Mouse (Mus musculus) thymus, adult 2 months (tissue): ENCODE results near the gene Dpm3. TPM values are rescaled to one million over a fixed set of nuclear protein-coding genes. Genes with fewer than 3 reads are reported as not detected.

ENCODE experiments used
- DNase-seq: peaks from one replicate; pipeline ENCODE4 v3.0.0; 2021
- H3K27ac ChIP-seq: fragments of 200-500 bp; 2 replicates; pipeline ENCODE4 v1.5.1; 2012; ENCODE audit warnings: low read length, control low read depth; ENCODE audit not compliant: control insufficient read depth, insufficient read depth
- H3K27me3 ChIP-seq: fragments of 200-500 bp; 2 replicates; pipeline ENCODE4 v1.6.1; 2012; ENCODE audit warnings: mild to moderate bottlenecking, low read length, moderate library complexity, mixed read lengths; ENCODE audit not compliant: control insufficient read depth, insufficient read depth
- H3K36me3 ChIP-seq: fragments of 200-500 bp; 2 replicates; pipeline ENCODE4 v1.6.1; 2012; ENCODE audit warnings: mild to moderate bottlenecking, low read length, moderate library complexity; ENCODE audit not compliant: control insufficient read depth, insufficient read depth
- H3K4me1 ChIP-seq: fragments of 200-500 bp; replicated peaks from 2 replicates; pipeline ENCODE4 v1.6.1; 2012; ENCODE audit warnings: low read length; ENCODE audit not compliant: control insufficient read depth, insufficient read depth
- H3K4me3 ChIP-seq: fragments of 200-500 bp; 2 replicates; pipeline ENCODE4 v1.5.1; 2012; ENCODE audit warnings: mild to moderate bottlenecking, low read length, control low read depth, moderate library complexity; ENCODE audit not compliant: control insufficient read depth, insufficient read depth
- CTCF ChIP-seq: fragments of 200-500 bp; IDR thresholded peaks from 2 replicates; pipeline ENCODE4 v1.5.1; 2012; ENCODE audit warnings: mild to moderate bottlenecking, control low read depth, low read length, moderate library complexity, borderline replicate concordance; ENCODE audit not compliant: control insufficient read depth, poor library complexity, insufficient read depth; ENCODE audit errors: extremely low read depth
- POLR2A ChIP-seq: fragments of 200-500 bp; IDR thresholded peaks from 2 replicates; pipeline ENCODE4 v1.6.1; 2012; ENCODE audit warnings: mild to moderate bottlenecking, low read length, control low read depth, moderate library complexity; ENCODE audit not compliant: control insufficient read depth, poor library complexity, insufficient read depth; ENCODE audit errors: extremely low read depth
- WGBS: fragments of 180-500 bp; shearing (Covaris S2); methylation state at CpG from one replicate; pipeline ENCODE4 v1.1.7; 2018; 5-methylcytosine and 5-hydroxymethylcytosine counted together
- polyA plus RNA-seq: library from polyadenylated mRNA; depleted of rRNA; stranded (reverse); fragments of >200 nt; gene quantifications from 2 replicates; pipeline ENCODE4 v1.2.3, GENCODE M21; 2012

The Dpm3 gene
- polyA plus RNA-seq, 1 experiment, result 588 TPM

- 88% methylated on average over 2 of the region's 2 CpGs for WGBS
- no peaks in the 10 kb centered on the region for H3K27me3 ChIP-seq
- no peaks in the 10 kb centered on the region for H3K36me3 ChIP-seq
- no peak overlapping the region for H3K27ac ChIP-seq
- H3K4me1 ChIP-seq, result peaks cover 16% of the 10 kb centered on the region
- no peak overlapping the region for H3K4me3 ChIP-seq
- TF ChIP-seq CTCF, result no peak
- no peak for TF ChIP-seq POLR2A
- no peak for DNase-seq
Measured at GRCm38 (mm10) chr3:89230561-89230960, 28.6 kb upstream of the Dpm3 start.

- Histone ChIP-seq H3K4me1 (peaks cover 16% of the 10 kb centered on the region), H3K4me3 (no peak overlapping the region), H3K27ac (no peak overlapping the region), H3K36me3 (no peaks in the 10 kb centered on the region), H3K27me3 (no peaks in the 10 kb centered on the region)
- no peak for DNase-seq
- TF ChIP-seq POLR2A, result no peak
- no peak for TF ChIP-seq CTCF
- WGBS, result 24% methylated on average over 7 of the region's 7 CpGs
Measured at GRCm38 (mm10) chr3:89231345-89231744, 27.8 kb upstream of the Dpm3 start.

DNA sequence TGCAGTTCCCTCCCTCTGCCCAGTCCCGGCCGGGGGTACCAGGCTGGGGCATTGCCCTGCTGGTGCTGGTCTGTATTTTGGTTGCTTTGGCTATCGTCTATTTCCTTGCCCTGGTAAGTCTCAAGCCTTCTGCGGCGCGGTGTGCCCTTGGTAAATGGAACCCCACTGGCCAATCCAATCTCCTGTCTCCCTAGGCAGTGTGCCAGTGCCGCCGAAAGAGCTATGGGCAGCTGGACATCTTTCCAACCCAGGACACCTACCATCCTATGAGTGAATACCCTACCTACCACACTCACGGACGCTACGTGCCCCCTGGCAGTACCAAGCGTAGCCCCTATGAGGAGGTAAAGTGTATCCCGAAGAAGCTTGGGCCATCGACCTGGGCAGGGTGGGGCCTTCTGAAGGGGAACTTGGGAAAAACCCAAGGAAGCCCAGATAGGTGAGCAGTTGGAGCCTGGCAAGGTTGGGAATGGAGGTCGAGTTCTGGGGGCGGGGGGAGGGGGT, 27.3 kb upstream of the Dpm3 start:
- DNase-seq, result no peak
- WGBS, result 78% methylated on average over 16 of the region's 16 CpGs
- TF ChIP-seq CTCF, result no peak
- no peak for TF ChIP-seq POLR2A
- H3K27ac ChIP-seq, result no peak overlapping the region
- no peak overlapping the region for H3K4me3 ChIP-seq
- no peaks in the 10 kb centered on the region for H3K27me3 ChIP-seq
- H3K4me1 ChIP-seq, result peaks cover 15% of the 10 kb centered on the region
- H3K36me3 ChIP-seq, result no peaks in the 10 kb centered on the region

- no peak for TF ChIP-seq CTCF
- TF ChIP-seq POLR2A, result no peak
- Histone ChIP-seq H3K4me3 (no peak overlapping the region), H3K36me3 (no peaks in the 10 kb centered on the region), H3K27ac (no peak overlapping the region), H3K27me3 (no peaks in the 10 kb centered on the region), H3K4me1 (peaks cover 8% of the 10 kb centered on the region)
- DNase-seq, result no peak
- WGBS, result 89% methylated on average over 6 of the region's 6 CpGs
Measured at GRCm38 (mm10) chr3:89232614-89233013, 26.5 kb upstream of the Dpm3 start.

GRCm38 (mm10) chr3:89233562-89234110, 25.5 kb upstream of the Dpm3 start:
- H3K27ac ChIP-seq, result no peak overlapping the region
- H3K27me3 ChIP-seq, result no peaks in the 10 kb centered on the region
- no peak for DNase-seq
- H3K4me1 ChIP-seq, result peaks cover 2% of the 10 kb centered on the region
- TF ChIP-seq CTCF (no peak), POLR2A (no peak)
- no peak overlapping the region for H3K4me3 ChIP-seq
- no peaks in the 10 kb centered on the region for H3K36me3 ChIP-seq
- 38% methylated on average over 14 of the region's 14 CpGs for WGBS

DNA sequence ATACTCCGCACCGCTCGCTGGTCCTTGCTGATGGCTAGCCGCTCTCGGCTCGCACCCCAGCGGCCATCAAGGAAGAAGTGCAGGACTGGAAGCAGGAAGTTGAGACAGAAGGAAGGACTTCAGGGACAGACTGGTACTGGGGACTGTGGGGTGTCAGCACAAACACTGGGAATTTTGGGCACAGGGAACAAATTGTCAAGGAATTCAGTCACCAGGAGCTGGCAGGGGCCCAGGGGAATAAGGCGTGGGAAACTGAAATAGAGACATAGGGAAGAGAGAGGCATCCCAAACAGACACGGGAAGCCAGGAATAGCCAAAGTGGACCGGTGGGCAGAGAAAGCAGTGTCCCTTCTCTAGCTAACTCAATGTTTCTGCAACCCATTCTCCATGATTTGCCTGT, 22.6 kb upstream of the Dpm3 start:
- TF ChIP-seq CTCF (no peak), POLR2A (no peak)
- DNase-seq, result no peak
- Histone ChIP-seq H3K36me3 (no peaks in the 10 kb centered on the region), H3K27me3 (no peaks in the 10 kb centered on the region), H3K27ac (no peak overlapping the region), H3K4me1 (no peaks in the 10 kb centered on the region), H3K4me3 (no peak overlapping the region)
- WGBS, result over 99% methylated on average over 10 of the region's 10 CpGs

GRCm38 (mm10) chr3:89237682-89238081, 21.5 kb upstream of the Dpm3 start:
- H3K27ac ChIP-seq, result no peak overlapping the region
- H3K27me3 ChIP-seq, result no peaks in the 10 kb centered on the region
- 94% methylated on average over 21 of the region's 21 CpGs for WGBS
- no peak for DNase-seq
- H3K36me3 ChIP-seq, result no peaks in the 10 kb centered on the region
- TF ChIP-seq CTCF (no peak), POLR2A (no peak)
- H3K4me1 ChIP-seq, result no peaks in the 10 kb centered on the region
- no peak overlapping the region for H3K4me3 ChIP-seq
